Mouse (Mus musculus) limb, embryonic 14.5 days (tissue): Measurements from ENCODE around the gene Pdss2. TPM values are rescaled to one million over a fixed set of nuclear protein-coding genes. Genes with fewer than 3 reads are reported as not detected.

ENCODE experiments used
- ATAC-seq: fragments of 200-750 bp; cut with Nextera tagmentation; 2 replicates; pipeline ENCODE4 v1.8.0; 2017; ENCODE audit warnings: low read depth, moderate number of reproducible peaks, moderate TSS enrichment; ENCODE audit not compliant: low FRiP score
- DNase-seq: peaks from one replicate; pipeline ENCODE4 v3.0.0-alpha.2; 2015; ENCODE audit warnings: low spot score
- H3K27ac ChIP-seq: fragments of 300-500 bp; sonication (generic); replicated peaks from 2 replicates; pipeline ENCODE4 v1.5.1; 2014; ENCODE audit warnings: low read depth, mild to moderate bottlenecking, low read length, moderate library complexity, mixed read lengths
- H3K27me3 ChIP-seq: fragments of 300-500 bp; sonication (generic); 2 replicates; pipeline ENCODE4 v1.6.1; 2014; ENCODE audit warnings: low read length, mixed read lengths; ENCODE audit not compliant: control insufficient read depth, insufficient read depth
- H3K36me3 ChIP-seq: fragments of 300-500 bp; sonication (generic); 2 replicates; pipeline ENCODE4 v1.6.1; 2014; ENCODE audit warnings: mild to moderate bottlenecking, low read length, moderate library complexity, mixed read lengths; ENCODE audit not compliant: control insufficient read depth, insufficient read depth
- H3K4me1 ChIP-seq: fragments of 300-500 bp; sonication (generic); 2 replicates; pipeline ENCODE4 v1.6.1; 2014; ENCODE audit warnings: antibody characterized with exemption, low read length, mixed read lengths; ENCODE audit not compliant: control insufficient read depth, insufficient read depth
- H3K4me2 ChIP-seq: fragments of 300-500 bp; sonication (generic); replicated peaks from 2 replicates; pipeline ENCODE4 v1.6.1; 2014; ENCODE audit warnings: low read depth, mild to moderate bottlenecking, low read length, moderate library complexity; ENCODE audit not compliant: severe bottlenecking
- H3K4me3 ChIP-seq: fragments of 300-500 bp; sonication (generic); replicated peaks from 2 replicates; pipeline ENCODE4 v1.5.1; 2014; ENCODE audit warnings: low read length
- H3K9ac ChIP-seq: fragments of 300-500 bp; sonication (generic); 2 replicates; pipeline ENCODE4 v1.6.1; 2014; ENCODE audit warnings: mild to moderate bottlenecking, low read depth, low read length, moderate library complexity; ENCODE audit not compliant: severe bottlenecking
- H3K9me3 ChIP-seq: fragments of 300-500 bp; sonication (generic); 2 replicates; pipeline ENCODE4 v1.6.1; 2016; ENCODE audit warnings: low read length; ENCODE audit not compliant: control insufficient read depth
- POLR2A ChIP-seq: fragments of 200-500 bp; IDR thresholded peaks from 2 replicates; pipeline ENCODE4 v1.8.0; 2012; ENCODE audit warnings: inconsistent platforms, mild to moderate bottlenecking, moderate library complexity, borderline replicate concordance; ENCODE audit not compliant: insufficient read depth, insufficient read length; ENCODE audit errors: extremely low read depth
- WGBS: fragments of 180-500 bp; shearing (Covaris S2); extraction: QIAGEN DNeasy Blood & Tissue Kit; methylation state at CpG from one replicate; pipeline ENCODE4 v1.1.7; 2014; 5-methylcytosine and 5-hydroxymethylcytosine counted together
- polyA plus RNA-seq, 2 experiments: library from polyadenylated mRNA; depleted of rRNA in 1 of 2; stranded (reverse) in 1 of 2; unstranded in 1 of 2; fragments of >200 nt; fragmentation: Nextera tagmentation in 1 of 2; extraction: Ambion mirVana in 1 of 2; gene quantifications; 2 replicates each; pipeline versions ENCODE4 v1.2.1 to v1.2.3; 2012 to 2014

Pdss2 gene
- polyA plus RNA-seq, 2 experiments = 8.8 to 10.1 TPM

DNA sequence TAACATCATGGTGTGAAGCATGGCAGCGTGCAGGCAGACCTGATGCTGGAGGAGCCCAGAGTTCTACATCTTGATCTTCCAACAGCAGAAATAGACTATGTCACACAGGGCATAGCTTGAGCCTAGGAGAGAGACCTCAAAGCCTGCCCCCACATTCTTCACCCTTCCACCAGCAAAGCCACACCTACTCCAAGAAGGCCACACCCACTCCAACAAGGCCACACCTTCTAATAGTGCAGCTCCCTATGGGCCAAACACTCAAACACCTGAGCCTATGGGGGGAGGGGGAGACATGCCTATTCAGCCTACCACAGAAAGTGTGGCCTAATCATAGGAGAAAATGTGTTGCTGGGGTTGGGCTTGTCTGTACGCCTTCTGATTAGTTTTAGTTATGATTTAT lies 171.6 kb downstream of the Pdss2 start:
- Histone ChIP-seq H3K4me2 (no peak overlapping the region), H3K4me1 (no peaks in the 10 kb centered on the region), H3K4me3 (no peak overlapping the region), H3K9me3 (no peaks in the 10 kb centered on the region), H3K27ac (no peak overlapping the region), H3K9ac (no peak overlapping the region), H3K36me3 (no peaks in the 10 kb centered on the region), H3K27me3 (no peaks in the 10 kb centered on the region)
- 98% methylated on average over 2 of the region's 2 CpGs for WGBS
- no peak for TF ChIP-seq POLR2A
- no peak for ATAC-seq
- no peak for DNase-seq

- ATAC-seq (no peak), DNase-seq (no peak)
- Histone ChIP-seq H3K36me3 (no peaks in the 10 kb centered on the region), H3K4me2 (no peak overlapping the region), H3K27ac (no peak overlapping the region), H3K4me3 (no peak overlapping the region), H3K4me1 (no peaks in the 10 kb centered on the region), H3K9me3 (no peaks in the 10 kb centered on the region), H3K27me3 (no peaks in the 10 kb centered on the region), H3K9ac (no peak overlapping the region)
- WGBS = 75% methylated on average over 6 of the region's 6 CpGs
- TF ChIP-seq POLR2A = no peak
Measured at GRCm38 (mm10) chr10:43393818-43394217, 172.5 kb downstream of the Pdss2 start.

- no peak overlapping the region for H3K4me2 ChIP-seq
- DNase-seq = no peak
- ATAC-seq = no peak
- H3K9ac ChIP-seq = no peak overlapping the region
- no peak for TF ChIP-seq POLR2A
- no peaks in the 10 kb centered on the region for H3K9me3 ChIP-seq
- 75% methylated on average over 4 of the region's 4 CpGs for WGBS
- H3K36me3 ChIP-seq = no peaks in the 10 kb centered on the region
- no peaks in the 10 kb centered on the region for H3K4me1 ChIP-seq
- H3K27ac ChIP-seq = no peak overlapping the region
- H3K27me3 ChIP-seq = no peaks in the 10 kb centered on the region
- H3K4me3 ChIP-seq = no peak overlapping the region
Measured at GRCm38 (mm10) chr10:43395824-43396223, 174.5 kb downstream of the Pdss2 start.

GRCm38 (mm10) chr10:43399596-43400316 lies 178.5 kb downstream of the Pdss2 start:
- ATAC-seq (no peak), DNase-seq (no peak)
- no peak for TF ChIP-seq POLR2A
- Histone ChIP-seq H3K9me3 (no peaks in the 10 kb centered on the region), H3K9ac (no peak overlapping the region), H3K4me3 (no peak overlapping the region), H3K4me1 (no peaks in the 10 kb centered on the region), H3K36me3 (no peaks in the 10 kb centered on the region), H3K27ac (no peak overlapping the region), H3K4me2 (no peak overlapping the region), H3K27me3 (no peaks in the 10 kb centered on the region)
- WGBS = 75% methylated on average over 7 of the region's 7 CpGs

- Histone ChIP-seq H3K9me3 (no peaks in the 10 kb centered on the region), H3K9ac (no peak overlapping the region), H3K27me3 (no peaks in the 10 kb centered on the region), H3K4me3 (no peak overlapping the region), H3K4me1 (0 out of 2 replicates have a peak, but pooled peaks cover 3% of the 10 kb centered on the region), H3K4me2 (no peak overlapping the region), H3K36me3 (no peaks in the 10 kb centered on the region), H3K27ac (no peak overlapping the region)
- no peak for TF ChIP-seq POLR2A
- WGBS = 79% methylated on average over 1 of the region's 1 CpGs
- DNase-seq = no peak
- ATAC-seq = no peak
Measured at GRCm38 (mm10) chr10:43406107-43406506, 184.8 kb downstream of the Pdss2 start.
